Mouse (Mus musculus): ENCODE data around the gene Gpr37.
A peak's percentile ranks its signal among the peaks of the same experiment; 100 is the strongest.

GRCm38 (mm10) chr6:25689520-25690283 lies 827 bp downstream of the Gpr37 start:
- TF ChIP-seq CTCF (IDR thresholded peaks at IDR 0.05; ENCODE audit: borderline replicate concordance, insufficient read depth, low read depth, low read length) (no peak), POLR2A (IDR thresholded peaks at IDR 0.05; ENCODE audit: borderline replicate concordance, insufficient read depth, low read length) (0 out of 2 replicates have a peak, but pooled peaks have one; percentile 19)

All from cerebellum, adult 2 months (tissue).